Mouse (Mus musculus) lung, postnatal 4 days (tissue): ENCODE data around the gene Irf2bp2.

Experiments used
- DNase-seq, 2 experiments: peaks; one replicate each; pipeline ENCODE4 v3.0.0; 2021

The Irf2bp2 gene

GRCm38 (mm10) chr8:126565231-126565781 lies 28.5 kb downstream of the Irf2bp2 start:
- peak in 1 of 2 experiments; percentile 37 for DNase-seq

- DNase-seq, result no peak
Observed at GRCm38 (mm10) chr8:126564551-126565154, 29.1 kb downstream of the Irf2bp2 start.

- DNase-seq, result no peak
Observed at GRCm38 (mm10) chr8:126561316-126561841, 32.4 kb downstream of the Irf2bp2 start.

- DNase-seq, result no peak
Observed at GRCm38 (mm10) chr8:126558400-126558953, 35.3 kb downstream of the Irf2bp2 start.

- no peak for DNase-seq
Observed at GRCm38 (mm10) chr8:126557403-126557802, 36.4 kb downstream of the Irf2bp2 start.

GRCm38 (mm10) chr8:126556691-126557090 lies 37.1 kb downstream of the Irf2bp2 start:
- DNase-seq, result no peak

- no peak for DNase-seq
Observed at GRCm38 (mm10) chr8:126554741-126555140, 39.0 kb downstream of the Irf2bp2 start.

GRCm38 (mm10) chr8:126551871-126552270 lies 41.9 kb downstream of the Irf2bp2 start:
- no peak for DNase-seq

- DNase-seq, result peak; percentile 61 to 62
Observed at GRCm38 (mm10) chr8:126550944-126551357, 42.8 kb downstream of the Irf2bp2 start.

GRCm38 (mm10) chr8:126547841-126548240 lies 45.9 kb downstream of the Irf2bp2 start:
- DNase-seq, result peak; percentile 66 to 68

- DNase-seq, result no peak
Observed at GRCm38 (mm10) chr8:126547361-126547760, 46.4 kb downstream of the Irf2bp2 start.

- no peak for DNase-seq
Observed at GRCm38 (mm10) chr8:126546480-126546879, 47.3 kb downstream of the Irf2bp2 start.

- DNase-seq, result no peak
Observed at GRCm38 (mm10) chr8:126543407-126543806, 50.4 kb downstream of the Irf2bp2 start.

- no peak for DNase-seq
Observed at GRCm38 (mm10) chr8:126542757-126543156, 51.0 kb downstream of the Irf2bp2 start.

GRCm38 (mm10) chr8:126542090-126542689 lies 51.6 kb downstream of the Irf2bp2 start:
- DNase-seq, result no peak

- DNase-seq, result no peak
Observed at GRCm38 (mm10) chr8:126540298-126540697, 53.5 kb downstream of the Irf2bp2 start.

- peak; percentile 36 to 64 for DNase-seq
Observed at GRCm38 (mm10) chr8:126539355-126540093, 54.3 kb downstream of the Irf2bp2 start.

GRCm38 (mm10) chr8:126538648-126539354 lies 55.0 kb downstream of the Irf2bp2 start:
- DNase-seq, result no peak
